Mouse (Mus musculus) yolk sac, embryonic 10.5 days (tissue): Measurements from ENCODE around the gene Atrnl1.

Source experiments
- DNase-seq: peaks from one replicate; pipeline ENCODE4 v3.0.0-alpha.2; 2017; ENCODE audit warnings: low spot score

The Atrnl1 gene

DNA sequence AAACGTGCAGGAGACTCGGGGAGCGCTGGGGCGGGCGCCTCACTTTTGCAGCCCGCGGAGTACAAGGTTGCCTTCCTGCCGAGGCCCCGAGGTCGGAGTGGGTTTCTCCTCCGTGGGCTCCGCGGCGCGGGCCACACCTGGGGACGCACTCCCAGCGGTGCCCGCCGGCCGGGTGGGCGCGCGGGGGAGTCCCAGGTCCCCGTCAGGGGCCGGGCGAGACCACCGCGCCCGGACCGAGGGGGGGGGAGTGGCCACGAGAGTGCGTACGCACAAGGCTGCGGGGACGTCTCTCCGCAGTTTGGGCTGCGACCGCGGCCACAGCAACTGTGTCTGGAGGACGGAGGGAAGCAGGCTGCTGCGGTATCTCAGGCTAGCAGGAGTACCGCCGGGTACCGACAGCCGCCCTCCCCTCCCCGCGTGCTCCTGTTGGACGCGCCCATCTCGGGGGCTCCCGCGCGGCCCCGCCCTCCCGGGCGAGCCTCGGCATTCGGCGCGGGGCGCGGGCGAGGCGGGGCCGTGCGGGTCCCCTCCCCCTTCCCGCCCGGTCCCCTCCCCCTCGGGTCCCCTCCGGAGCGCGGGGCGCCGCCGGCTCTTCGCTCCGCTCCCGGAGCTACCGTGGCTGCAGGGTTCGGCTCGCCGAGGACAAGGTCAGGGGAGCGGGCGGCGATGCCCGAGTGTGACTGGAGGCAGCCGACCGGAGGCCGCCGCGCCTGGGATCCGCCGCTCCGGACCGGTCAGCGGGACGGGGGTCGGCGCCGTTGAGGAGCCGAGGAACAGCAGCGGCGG lies at the start of gene Atrnl1:
Gene Atrnl1 (plus strand): TSS at position 559 of the 786 bp plus-strand sequence.
- peak; percentile 89 for DNase-seq

DNA sequence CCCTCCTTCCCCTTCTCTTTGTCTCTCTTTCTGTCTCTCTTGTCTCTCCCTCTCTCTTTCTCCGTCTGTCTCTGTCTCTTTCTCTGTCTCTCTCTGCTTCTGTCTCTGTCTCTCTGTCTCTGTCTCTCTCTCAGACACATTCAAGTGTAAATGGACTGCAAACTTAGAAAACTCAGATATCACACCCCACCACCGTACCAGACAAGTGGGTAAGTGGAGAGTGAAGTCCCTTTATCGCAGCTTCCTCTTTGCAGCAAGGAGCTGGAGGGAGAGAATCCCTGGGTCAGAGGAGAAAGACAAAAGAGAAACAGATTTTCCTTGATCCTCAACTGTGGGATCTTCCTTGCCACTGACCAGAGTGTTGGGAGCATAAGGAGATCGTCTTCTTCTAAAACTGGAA lies 49.3 kb upstream of the Atrnl1 start:
- DNase-seq: no peak

DNA sequence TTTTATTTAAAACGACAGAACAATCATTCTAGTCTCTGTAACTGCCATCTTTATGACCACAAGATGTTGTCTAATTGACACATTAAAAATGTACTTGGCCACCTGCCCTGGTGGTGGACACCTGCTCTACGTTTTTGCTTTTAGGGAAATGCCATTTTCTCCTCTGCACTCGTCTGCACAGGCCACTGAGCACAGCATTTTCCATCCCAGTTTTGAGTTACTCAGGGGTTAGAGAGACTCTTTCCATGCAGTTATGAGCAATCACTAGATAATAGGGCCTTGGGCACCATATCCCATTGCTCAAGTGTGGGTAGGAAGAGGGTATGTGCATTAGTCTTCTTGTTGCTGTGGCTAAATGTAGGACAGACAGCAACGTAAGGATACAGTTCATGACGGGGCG lies 41.8 kb upstream of the Atrnl1 start:
- no peak for DNase-seq

- no peak for DNase-seq
Observed at GRCm38 (mm10) chr19:57572360-57573237, 38.2 kb upstream of the Atrnl1 start.

GRCm38 (mm10) chr19:57573470-57573869 lies 37.4 kb upstream of the Atrnl1 start:
- no peak for DNase-seq

DNA sequence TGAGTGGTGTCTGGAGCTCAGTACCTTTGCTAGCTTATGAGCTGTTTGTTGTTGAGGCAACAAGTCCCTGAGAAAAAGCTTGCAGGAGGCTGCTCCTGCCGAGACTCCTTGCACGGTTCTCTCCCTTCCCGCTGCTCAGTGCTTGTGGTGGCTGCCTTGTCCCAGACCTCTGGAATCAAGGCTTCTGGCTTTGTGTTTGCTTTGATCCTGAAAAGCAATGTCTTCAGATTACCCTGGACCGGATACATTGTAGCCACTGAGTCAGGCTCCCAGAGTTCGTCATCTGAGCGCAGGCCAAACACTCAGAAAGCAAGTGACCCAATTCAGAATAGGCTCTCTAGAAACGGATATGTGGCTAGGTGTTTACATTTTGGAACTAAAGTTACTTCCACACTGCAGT lies 35.8 kb upstream of the Atrnl1 start:
- no peak for DNase-seq

GRCm38 (mm10) chr19:57576836-57577235 lies 34.0 kb upstream of the Atrnl1 start:
- DNase-seq: no peak

- DNase-seq: no peak
Observed at GRCm38 (mm10) chr19:57577256-57577655, 33.6 kb upstream of the Atrnl1 start.

GRCm38 (mm10) chr19:57580962-57581361 lies 29.9 kb upstream of the Atrnl1 start:
- no peak for DNase-seq

- no peak for DNase-seq
Observed at GRCm38 (mm10) chr19:57585231-57585792, 25.5 kb upstream of the Atrnl1 start.

GRCm38 (mm10) chr19:57586172-57586571 lies 24.7 kb upstream of the Atrnl1 start:
- peak; percentile 44 for DNase-seq

- DNase-seq: no peak
Observed at GRCm38 (mm10) chr19:57589516-57589915, 21.3 kb upstream of the Atrnl1 start.

- no peak for DNase-seq
Observed at GRCm38 (mm10) chr19:57590895-57591294, 19.9 kb upstream of the Atrnl1 start.

DNA sequence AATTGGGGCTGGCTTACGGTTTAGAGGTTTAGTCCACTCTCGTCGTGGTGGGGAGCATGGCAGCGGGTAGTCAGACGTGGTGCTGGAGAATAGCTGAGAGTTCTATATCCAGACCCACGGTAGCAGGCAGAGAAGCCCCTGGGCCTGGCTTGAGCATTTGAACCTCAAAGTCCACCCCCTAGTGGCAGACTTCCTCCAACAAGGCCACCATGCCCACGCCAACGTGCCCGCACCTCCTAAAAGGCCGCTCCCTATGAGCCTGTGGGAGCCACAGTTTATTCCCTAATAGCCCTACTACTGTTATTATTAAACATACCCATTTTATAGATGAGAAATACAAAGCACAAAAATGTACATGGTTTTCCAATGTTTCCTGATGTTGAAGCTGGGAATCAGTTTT lies 19.2 kb upstream of the Atrnl1 start:
- DNase-seq: no peak

DNA sequence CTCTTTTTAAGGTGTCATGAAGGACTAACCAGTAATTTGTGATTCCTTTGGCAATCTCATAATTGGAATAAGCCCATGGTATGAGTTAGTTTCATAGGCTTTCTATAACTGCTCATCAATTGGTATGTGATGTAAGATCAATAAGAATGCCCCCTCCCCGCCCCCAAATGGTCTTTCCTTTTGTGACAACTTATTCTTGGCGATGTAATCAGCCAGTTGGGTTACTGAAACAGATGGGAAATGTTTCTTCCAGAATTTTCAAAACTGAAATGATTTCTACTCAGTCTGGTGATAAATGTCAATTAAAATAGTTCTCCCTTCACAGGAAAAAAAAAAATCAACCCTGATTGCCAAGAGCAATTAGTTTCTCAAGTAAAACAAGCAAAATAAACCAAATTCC lies 18.5 kb upstream of the Atrnl1 start:
- no peak for DNase-seq

- DNase-seq: no peak
Observed at GRCm38 (mm10) chr19:57599126-57599525, 11.7 kb upstream of the Atrnl1 start.

- DNase-seq: no peak
Observed at GRCm38 (mm10) chr19:57600233-57600929, 10.5 kb upstream of the Atrnl1 start.

GRCm38 (mm10) chr19:57600930-57601328 lies 9.9 kb upstream of the Atrnl1 start:
- DNase-seq: no peak

- no peak for DNase-seq
Observed at GRCm38 (mm10) chr19:57603593-57603992, 7.2 kb upstream of the Atrnl1 start.

DNA sequence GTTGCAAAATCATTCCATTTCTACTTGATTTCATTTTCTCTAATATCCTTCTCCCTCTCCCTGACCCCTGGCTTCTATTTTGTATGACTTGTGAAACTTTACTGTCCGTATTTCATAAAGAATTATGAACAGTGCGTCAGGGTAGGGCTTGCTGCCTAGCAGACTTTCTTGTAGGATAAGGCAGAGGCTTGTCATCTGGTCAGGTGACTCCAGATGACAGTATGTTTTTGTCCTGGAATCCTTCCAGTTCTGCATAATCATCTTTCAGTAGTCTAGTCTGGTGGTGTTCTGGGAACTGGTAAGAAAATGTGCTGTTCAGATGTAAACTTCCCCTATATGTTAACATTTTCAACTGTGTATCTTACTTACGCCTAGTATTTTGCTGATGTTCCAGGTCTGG lies 4.9 kb upstream of the Atrnl1 start:
- no peak for DNase-seq

GRCm38 (mm10) chr19:57606351-57606750 lies 4.5 kb upstream of the Atrnl1 start:
- no peak for DNase-seq

DNA sequence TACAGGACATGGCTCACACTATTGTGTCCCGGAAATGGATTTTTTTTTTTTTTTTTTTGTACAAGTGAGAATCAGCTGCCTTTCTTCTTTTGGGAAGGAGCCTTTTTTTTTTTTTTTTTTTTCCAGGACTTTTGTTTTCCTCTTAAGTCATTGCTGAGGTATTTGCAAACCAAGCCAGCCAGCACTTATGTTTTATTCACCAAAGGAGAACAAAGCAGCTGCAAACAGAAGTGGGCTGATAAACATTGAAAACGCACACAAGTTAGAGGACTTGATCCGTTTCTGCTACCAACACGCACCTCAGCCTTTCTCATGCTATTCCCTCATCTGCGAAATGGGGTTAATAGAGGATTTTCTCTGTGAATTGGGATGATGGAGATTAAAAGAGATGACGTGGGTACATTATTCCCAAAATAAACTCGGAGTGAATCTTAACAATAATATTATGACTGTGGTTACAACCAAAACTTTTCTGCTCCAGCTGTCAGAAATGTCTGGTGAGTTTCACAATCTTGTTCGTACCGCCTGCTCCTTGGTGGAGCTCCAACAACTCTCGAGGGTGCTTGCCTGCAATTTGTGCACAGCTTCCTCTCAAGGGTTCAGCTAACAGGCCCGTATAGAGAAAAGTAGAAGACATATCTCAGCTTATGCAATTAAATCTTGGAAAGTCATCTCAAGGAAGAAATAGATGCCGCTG lies 1.3 kb upstream of the Atrnl1 start:
- DNase-seq: peak; percentile 33
